Mouse (Mus musculus) brain, embryonic 14.5 days (tissue): ENCODE results near the gene Slc12a6.

Experiments
- CTCF ChIP-seq: fragments of 200-500 bp; IDR thresholded peaks from 2 replicates; pipeline ENCODE4 v1.5.1; 2012; ENCODE audit warnings: inconsistent platforms, mild to moderate bottlenecking, moderate library complexity, borderline replicate concordance; ENCODE audit not compliant: insufficient read depth, insufficient read length; ENCODE audit errors: extremely low read depth
- POLR2A ChIP-seq: fragments of 200-500 bp; IDR thresholded peaks from 2 replicates; pipeline ENCODE4 v1.6.1; 2012; ENCODE audit warnings: mild to moderate bottlenecking, inconsistent platforms, borderline replicate concordance; ENCODE audit not compliant: poor library complexity, insufficient read depth, insufficient read length, severe bottlenecking; ENCODE audit errors: extremely low read depth

DNA sequence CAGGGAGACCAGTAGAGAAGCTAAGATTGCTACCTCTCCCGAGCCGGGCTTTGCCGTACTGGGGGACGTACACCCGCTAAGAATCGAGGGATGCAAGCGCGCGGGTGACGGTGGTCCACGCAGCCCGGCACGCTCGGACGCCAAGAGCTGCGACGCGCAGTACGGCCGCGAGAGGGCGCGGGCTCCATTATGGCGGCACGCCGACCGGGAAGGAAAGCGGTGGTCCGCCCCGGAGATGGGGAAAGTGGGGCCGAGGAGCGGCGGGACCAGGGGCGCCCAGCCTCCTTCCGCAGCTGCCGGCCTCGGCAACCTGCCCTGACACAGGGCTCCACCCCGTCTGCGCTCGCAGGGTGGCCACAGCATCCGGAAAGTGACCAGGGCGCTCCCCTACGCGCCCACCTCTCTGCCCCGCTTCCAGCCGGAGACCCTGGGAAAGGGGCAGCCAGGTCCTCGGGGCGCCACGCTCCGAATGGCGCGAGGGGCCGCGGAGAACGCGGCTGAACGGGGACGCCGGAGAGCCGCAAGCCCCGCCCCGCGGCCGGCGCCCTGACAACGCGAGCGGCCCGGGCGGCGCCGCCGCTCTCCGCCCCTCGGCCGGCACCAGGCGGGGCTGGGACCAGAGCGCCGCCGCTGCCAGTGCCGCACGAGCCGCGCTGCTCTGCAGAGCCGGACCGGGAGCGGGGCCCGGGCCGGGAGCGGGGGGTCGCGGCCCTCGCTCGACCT, 26.3 kb upstream of the Slc12a6 start, which contains the start of gene Lpcat4:
- TF ChIP-seq CTCF (peak; percentile 84), POLR2A (peak; percentile 51)
